Mouse (Mus musculus): ENCODE data around the gene Rasgef1b.

Gene Rasgef1b

GRCm38 (mm10) chr5:99174608-99175385 is 554.1 kb downstream of the Rasgef1b start:
- DNase-seq: no peak

GRCm38 (mm10) chr5:99169836-99170235 is 559.0 kb downstream of the Rasgef1b start:
- no peak for DNase-seq

- DNase-seq: no peak
Measured at GRCm38 (mm10) chr5:99167767-99168166, 561.1 kb downstream of the Rasgef1b start.

All from right cerebral cortex, postnatal 25 days (tissue).